Mouse (Mus musculus) gonadal fat pad, adult 2 months (tissue): ENCODE data around the gene Olfr1386. TPM values are rescaled to one million over a fixed set of nuclear protein-coding genes. Genes with fewer than 3 reads are reported as not detected.
"Not testable (repeated sequence)": the region's sequence is repeated elsewhere in the genome, so short reads cannot be mapped to it uniquely, and the experiment has no call there.

Source experiments
- DNase-seq: peaks from one replicate; pipeline ENCODE4 v3.0.0-alpha.2; 2012; ENCODE audit warnings: low read depth
- polyA plus RNA-seq: library from polyadenylated mRNA; depleted of rRNA; stranded (reverse); fragments of >200 nt; gene quantifications from 2 replicates; pipeline ENCODE4 v1.2.3, GENCODE M21; 2012; rRNA removed

Gene Olfr1386
- not detected in 2 replicates for polyA plus RNA-seq

- not testable (repeated sequence) for DNase-seq
Observed at GRCm38 (mm10) chr11:49464746-49465145, at the start of gene Olfr1386. TSS of gene Olfr1386 (plus strand) at chr11:49465046.

GRCm38 (mm10) chr11:49422767-49423166 lies 42.1 kb upstream of the Olfr1386 start, which contains the start of gene Olfr1389:
TSS of gene Olfr1389 (plus strand) at chr11:49423067.
- no peak for DNase-seq

- no peak for DNase-seq
Observed at GRCm38 (mm10) chr11:49425257-49425927, 39.5 kb upstream of the Olfr1386 start.

- no peak for DNase-seq
Observed at GRCm38 (mm10) chr11:49429641-49430040, 35.2 kb upstream of the Olfr1386 start.

GRCm38 (mm10) chr11:49436411-49436810 lies 28.4 kb upstream of the Olfr1386 start, which contains the start of gene Olfr1388:
TSS of gene Olfr1388 (plus strand) at chr11:49436624.
- DNase-seq: no peak

GRCm38 (mm10) chr11:49455043-49455442 lies 9.8 kb upstream of the Olfr1386 start, which contains the start of gene Olfr1387:
TSS of gene Olfr1387 (plus strand) at chr11:49455343.
- no peak for DNase-seq

GRCm38 (mm10) chr11:49485973-49486372 lies 21.1 kb downstream of the Olfr1386 start:
- DNase-seq: no peak

GRCm38 (mm10) chr11:49488770-49489169 lies 23.9 kb downstream of the Olfr1386 start, which contains the start of gene Olfr1385:
TSS of gene Olfr1385 (plus strand) at chr11:49489070.
- not testable (repeated sequence) for DNase-seq

- DNase-seq: no peak
Observed at GRCm38 (mm10) chr11:49518086-49518485, 53.2 kb downstream of the Olfr1386 start.

- no peak for DNase-seq
Observed at GRCm38 (mm10) chr11:49519348-49519747, 54.5 kb downstream of the Olfr1386 start, which contains the start of gene Olfr1383. TSS of gene Olfr1383 (plus strand) at chr11:49519648.

Other genes with a start within 250 kb of the Olfr1386 start
- 113 and 126 TPM in 2 replicates for gene Mgat1, start 220.9 kb upstream of the Olfr1386 start, polyA plus RNA-seq
- gene Olfr1393, start 186.7 kb upstream of the Olfr1386 start, polyA plus RNA-seq: 0.09 and 0.11 TPM in 2 replicates
- gene Olfr1392, start 179.8 kb upstream of the Olfr1386 start, polyA plus RNA-seq: 0.04 and 0.05 TPM in 2 replicates
- gene Olfr10, start 160.3 kb upstream of the Olfr1386 start, polyA plus RNA-seq: not detected in 2 replicates
- gene Olfr1391, start 142.3 kb upstream of the Olfr1386 start, polyA plus RNA-seq: not detected in 2 replicates
- not detected in 2 replicates for gene Olfr1390, start 129.9 kb upstream of the Olfr1386 start, polyA plus RNA-seq
- gene Olfr1389, start 42.0 kb upstream of the Olfr1386 start, polyA plus RNA-seq: not detected in 2 replicates
- gene Olfr1388, start 28.4 kb upstream of the Olfr1386 start, polyA plus RNA-seq: 0.63 and 1.9 TPM in 2 replicates
- gene Olfr1387, start 9.7 kb upstream of the Olfr1386 start, polyA plus RNA-seq: not detected in 2 replicates
- gene Olfr1385, start 24.0 kb downstream of the Olfr1386 start, polyA plus RNA-seq: not detected in 2 replicates
- gene Olfr1384, start 41.7 kb downstream of the Olfr1386 start, polyA plus RNA-seq: not detected in 2 replicates
- not detected in 2 replicates for gene Olfr1383, start 54.6 kb downstream of the Olfr1386 start, polyA plus RNA-seq
- not detected in 2 replicates for gene Olfr1382, start 63.2 kb downstream of the Olfr1386 start, polyA plus RNA-seq
- gene Olfr1381, start 78.4 kb downstream of the Olfr1386 start, polyA plus RNA-seq: not detected in 2 replicates
- gene Olfr1380, start 91.8 kb downstream of the Olfr1386 start, polyA plus RNA-seq: not detected in 2 replicates
- 8.8 and 9.2 TPM in 2 replicates for gene Flt4, start 144.2 kb downstream of the Olfr1386 start, polyA plus RNA-seq
- gene Scgb3a1, start 198.6 kb downstream of the Olfr1386 start, polyA plus RNA-seq: not detected in 2 replicates
- 13.6 and 17.0 TPM in 2 replicates for gene Cnot6, start 247.7 kb downstream of the Olfr1386 start, polyA plus RNA-seq